Mouse (Mus musculus) liver, adult 2 months (tissue): ENCODE measurements at regions not wholly inside any gene's neighbourhood (a gene's known extent, or its start where the extent isn't known, plus 50 kb on each side); places are given as distances from the start of the nearest gene placed in this dataset.

Experiments
- DNase-seq: peaks from one replicate; pipeline ENCODE4 v3.0.0-alpha.2; 2011; ENCODE audit warnings: low read depth, low spot score; ENCODE audit errors: extremely low read depth
- H3K27ac ChIP-seq: fragments of 200-500 bp; replicated peaks from 2 replicates; pipeline ENCODE4 v1.5.1; 2012; ENCODE audit warnings: low read depth, mild to moderate bottlenecking, control low read depth, inconsistent platforms, low read length; ENCODE audit not compliant: insufficient read depth
- H3K27me3 ChIP-seq: fragments of 200-500 bp; 2 replicates; pipeline ENCODE4 v1.6.1; 2012; ENCODE audit warnings: mild to moderate bottlenecking, moderate library complexity, low read length, inconsistent platforms; ENCODE audit not compliant: control insufficient read depth, insufficient read depth
- H3K36me3 ChIP-seq: fragments of 200-500 bp; 2 replicates; pipeline ENCODE4 v1.6.1; 2012; ENCODE audit warnings: low read length, inconsistent platforms; ENCODE audit not compliant: control insufficient read depth, insufficient read depth
- H3K4me1 ChIP-seq: fragments of 200-500 bp; 2 replicates; pipeline ENCODE4 v1.6.1; 2011; ENCODE audit warnings: low read length; ENCODE audit not compliant: control insufficient read depth, insufficient read depth
- H3K4me3 ChIP-seq: fragments of 200-500 bp; 2 replicates; pipeline ENCODE4 v1.5.1; 2011; ENCODE audit warnings: low read depth, mild to moderate bottlenecking, control low read depth, low read length, moderate library complexity; ENCODE audit not compliant: insufficient read depth
- H3K79me2 ChIP-seq: fragments of 200-500 bp; 2 replicates; pipeline ENCODE4 v1.6.1; 2012; ENCODE audit warnings: inconsistent platforms, mild to moderate bottlenecking, low read length, moderate library complexity; ENCODE audit not compliant: control insufficient read depth, insufficient read depth
- H3K9ac ChIP-seq: fragments of 200-500 bp; 2 replicates; pipeline ENCODE4 v1.6.1; 2012; ENCODE audit warnings: low read depth, mild to moderate bottlenecking, control low read depth, inconsistent platforms, low read length
- CTCF ChIP-seq: fragments of 200-500 bp; IDR thresholded peaks from 2 replicates; pipeline ENCODE4 v1.5.1; 2011; ENCODE audit warnings: low read depth, low read length, control low read depth
- POLR2A ChIP-seq: fragments of 200-500 bp; IDR thresholded peaks from 2 replicates; pipeline ENCODE4 v1.6.1; 2011; ENCODE audit warnings: low read length, control low read depth; ENCODE audit not compliant: insufficient read depth; ENCODE audit errors: extremely low read depth
- WGBS: fragments of 180-500 bp; shearing (Covaris S2); methylation state at CpG from one replicate; pipeline ENCODE4 v1.1.7; 2018; 5-methylcytosine and 5-hydroxymethylcytosine counted together

- 79% methylated on average over 11 of the region's 11 CpGs for WGBS
- H3K27me3 ChIP-seq, result no peaks in the 10 kb centered on the region
- H3K79me2 ChIP-seq, result no peaks in the 10 kb centered on the region
- TF ChIP-seq CTCF, result no peak
- no peak for TF ChIP-seq POLR2A
- H3K27ac ChIP-seq, result no peak overlapping the region
- H3K4me1 ChIP-seq, result no peaks in the 10 kb centered on the region
- H3K36me3 ChIP-seq, result no peaks in the 10 kb centered on the region
- H3K9ac ChIP-seq, result no peak overlapping the region
- no peak for DNase-seq
- H3K4me3 ChIP-seq, result no peak overlapping the region
Observed at GRCm38 (mm10) chr10:23052480-23053378, 232.8 kb upstream of the Tcf21 start.

- no peaks in the 10 kb centered on the region for H3K27me3 ChIP-seq
- H3K4me3 ChIP-seq, result no peak overlapping the region
- TF ChIP-seq CTCF (no peak), POLR2A (no peak)
- no peak overlapping the region for H3K27ac ChIP-seq
- H3K4me1 ChIP-seq, result no peaks in the 10 kb centered on the region
- H3K9ac ChIP-seq, result no peak overlapping the region
- DNase-seq, result no peak
- H3K36me3 ChIP-seq, result no peaks in the 10 kb centered on the region
- H3K79me2 ChIP-seq, result no peaks in the 10 kb centered on the region
- 61% methylated on average over 3 of the region's 3 CpGs for WGBS
Observed at GRCm38 (mm10) chr10:23044466-23044865, 224.5 kb upstream of the Tcf21 start.

GRCm38 (mm10) chr10:23031491-23032126, 211.6 kb upstream of the Tcf21 start:
- H3K27ac ChIP-seq, result no peak overlapping the region
- 67% methylated on average over 4 of the region's 4 CpGs for WGBS
- no peaks in the 10 kb centered on the region for H3K27me3 ChIP-seq
- no peaks in the 10 kb centered on the region for H3K36me3 ChIP-seq
- TF ChIP-seq CTCF (no peak), POLR2A (no peak)
- no peak overlapping the region for H3K9ac ChIP-seq
- H3K4me3 ChIP-seq, result no peak overlapping the region
- no peaks in the 10 kb centered on the region for H3K79me2 ChIP-seq
- no peak for DNase-seq
- H3K4me1 ChIP-seq, result no peaks in the 10 kb centered on the region; the same call in 1 of the 2 replicates

GRCm38 (mm10) chr10:23027961-23028360, 208.0 kb upstream of the Tcf21 start:
- Histone ChIP-seq H3K27ac (no peak overlapping the region), H3K4me1 (no peaks in the 10 kb centered on the region; the same call in 1 of the 2 replicates), H3K4me3 (no peak overlapping the region), H3K36me3 (no peaks in the 10 kb centered on the region), H3K79me2 (no peaks in the 10 kb centered on the region), H3K9ac (no peak overlapping the region), H3K27me3 (no peaks in the 10 kb centered on the region)
- WGBS, result 52% methylated on average over 4 of the region's 4 CpGs
- DNase-seq, result peak; percentile 31
- TF ChIP-seq CTCF (no peak), POLR2A (no peak)

GRCm38 (mm10) chr10:23017151-23017678, 197.2 kb upstream of the Tcf21 start:
- 59% methylated on average over 4 of the region's 4 CpGs for WGBS
- Histone ChIP-seq H3K79me2 (no peaks in the 10 kb centered on the region), H3K36me3 (no peaks in the 10 kb centered on the region), H3K4me3 (no peak overlapping the region), H3K9ac (no peak overlapping the region), H3K27ac (no peak overlapping the region), H3K4me1 (no peaks in the 10 kb centered on the region), H3K27me3 (no peaks in the 10 kb centered on the region)
- TF ChIP-seq CTCF (no peak), POLR2A (no peak)
- DNase-seq, result no peak
